Mouse (Mus musculus) kidney, adult 18-20 months (tissue): Measurements from ENCODE around the gene Trir.

Experiments
- DNase-seq: peaks from one replicate; pipeline ENCODE4 v3.0.0; 2021

Gene Trir

GRCm38 (mm10) chr8:85026670-85027515 is at the start of gene Trir:
Gene Trir (plus strand): TSS chr8:85026823.
- DNase-seq, result peak; percentile 99

- DNase-seq, result peak; percentile 75
These were observed 49.0 kb upstream of the Trir start for GRCm38 (mm10) chr8:84977435-84978247.

- peak; percentile 97 for DNase-seq
These were observed 48.2 kb upstream of the Trir start, which contains the start of gene Junb for GRCm38 (mm10) chr8:84978248-84978940. Gene Junb (minus strand): TSS chr8:84978718.

GRCm38 (mm10) chr8:84979599-84980421 is 46.8 kb upstream of the Trir start:
- peak; percentile 95 for DNase-seq

GRCm38 (mm10) chr8:84980622-84981358 is 45.8 kb upstream of the Trir start:
- DNase-seq, result peak; percentile 93

GRCm38 (mm10) chr8:84981644-84982498 is 44.8 kb upstream of the Trir start:
- peak; percentile 57 for DNase-seq

- DNase-seq, result no peak
These were observed 44.1 kb upstream of the Trir start for GRCm38 (mm10) chr8:84982499-84983011.

GRCm38 (mm10) chr8:84984294-84985048 is 42.2 kb upstream of the Trir start:
- peak; percentile 73 for DNase-seq

- no peak for DNase-seq
These were observed 41.5 kb upstream of the Trir start for GRCm38 (mm10) chr8:84985049-84985683.

- DNase-seq, result peak; percentile 91
These were observed 40.8 kb upstream of the Trir start for GRCm38 (mm10) chr8:84985684-84986378.

GRCm38 (mm10) chr8:84986379-84986945 is 40.2 kb upstream of the Trir start:
- DNase-seq, result no peak

GRCm38 (mm10) chr8:84987388-84987787 is 39.2 kb upstream of the Trir start:
- no peak for DNase-seq

GRCm38 (mm10) chr8:84987903-84988302 is 38.7 kb upstream of the Trir start:
- DNase-seq, result no peak

- DNase-seq, result peak; percentile 85
These were observed 37.3 kb upstream of the Trir start for GRCm38 (mm10) chr8:84989311-84989731.

- DNase-seq, result peak; percentile 96
These were observed 36.8 kb upstream of the Trir start for GRCm38 (mm10) chr8:84989810-84990209.

GRCm38 (mm10) chr8:84990349-84990748 is 36.3 kb upstream of the Trir start, which contains the start of gene Hook2:
Gene Hook2 (plus strand): TSS chr8:84990603.
- peak; percentile 98 for DNase-seq

GRCm38 (mm10) chr8:84990836-84991235 is 35.8 kb upstream of the Trir start:
- peak; percentile 91 for DNase-seq

GRCm38 (mm10) chr8:84994375-84994774 is 32.2 kb upstream of the Trir start:
- DNase-seq, result no peak
